8 mouse cellular contexts compared by ENCODE assay signal in the genomic region with DNA sequence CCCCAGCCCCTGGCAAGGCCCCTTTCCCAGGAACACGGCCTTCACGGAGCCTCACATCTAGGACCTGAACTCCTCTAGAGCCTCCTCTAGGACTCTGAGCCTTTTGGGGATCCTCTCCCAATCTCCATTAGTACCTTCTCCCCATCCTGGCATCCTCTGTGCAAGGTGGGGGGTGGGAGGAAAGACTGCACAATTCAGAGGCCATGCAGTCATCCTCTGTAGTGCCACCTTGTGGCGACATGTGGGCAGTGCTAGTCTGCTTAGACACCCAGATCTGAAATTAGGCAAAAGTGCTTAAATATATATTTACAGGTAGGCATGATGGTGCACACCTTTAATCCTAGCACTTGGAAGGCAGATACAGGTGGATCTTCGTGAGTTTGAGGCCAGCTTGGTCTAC. TPM values are rescaled to one million over a fixed set of nuclear protein-coding genes. Genes with fewer than 3 reads are reported as not detected.
DNase-seq lines count a peak whose midpoint lies in the region; ATAC-seq and TF ChIP-seq lines count a peak whose summit lies in the region.

No protein-coding gene starts in this region.

- H3K9me3 ChIP-seq in kidney, embryonic 15.5 days (replicated peaks) = no peaks in the 10 kb centered on the region
- H3K9me3 ChIP-seq in G1E (replicated peaks) = no peaks in the 10 kb centered on the region
- no peaks in the 10 kb centered on the region for H3K9me3 ChIP-seq in midbrain, postnatal 0 days (ENCODE audit: low read length)

- WGBS in kidney, embryonic 15.5 days = 48% methylated on average over 4 of the region's 4 CpGs
- WGBS in midbrain, postnatal 0 days = 49% methylated on average over 4 of the region's 4 CpGs

- intact Hi-C loops in left cerebral cortex, adult 2 months (cut with DNase I) = no loop called here

- ATAC-seq in kidney, embryonic 15.5 days (replicated peaks; ENCODE audit: low FRiP score) = no peak
- ATAC-seq in G1E (ENCODE audit: extremely low read depth, insufficient number of reproducible peaks, low FRiP score, poor library complexity, severe bottlenecking) = peak; percentile 28; the same call in 1 of the 2 replicates
- ATAC-seq in midbrain, postnatal 0 days (ENCODE audit: low FRiP score) = 0 out of 2 replicates have a peak, but pooled peaks have one; percentile 39

- no peaks in the 10 kb centered on the region for H3K36me3 ChIP-seq in kidney, embryonic 15.5 days
- no peaks in the 10 kb centered on the region for H3K36me3 ChIP-seq in G1E (replicated peaks)
- H3K36me3 ChIP-seq in midbrain, postnatal 0 days (ENCODE audit: insufficient read depth, low read length) = no peaks in the 10 kb centered on the region

- TF ChIP-seq POLR2A in brain, embryonic 14.5 days (IDR thresholded peaks at IDR 0.05; ENCODE audit: borderline replicate concordance, extremely low read depth, insufficient read depth, insufficient read length, poor library complexity, severe bottlenecking) = no peak

- H3K4me3 ChIP-seq in kidney, embryonic 15.5 days (replicated peaks) = no peak overlapping the region
- no peak overlapping the region for H3K4me3 ChIP-seq in G1E (ENCODE audit: low read depth, low read length)
- H3K4me3 ChIP-seq in left cerebral cortex, adult 2 months = no peak overlapping the region
- no peak overlapping the region for H3K4me3 ChIP-seq in midbrain, postnatal 0 days (ENCODE audit: low read depth, low read length)

- DNase-seq in kidney, adult 18-20 months = peak; percentile 51
- peak; percentile 28 for DNase-seq in G1E (ENCODE audit: low spot score)
- DNase-seq in brain, embryonic 14.5 days (ENCODE audit: low read depth) = peak; percentile 70
- DNase-seq in forelimb bud, embryonic 11.5 days (ENCODE audit: low read depth, low spot score) = peak; percentile 40
- DNase-seq in left cerebral cortex, adult 2 months (ENCODE audit: extremely low spot score in 1 of 2, low spot score in 2 of 2) = peak; percentile 50 to 51
- peak; percentile 61 for DNase-seq in midbrain, postnatal 0 days (ENCODE audit: low spot score)
- DNase-seq in ovary, postnatal 14 days (ENCODE audit: low spot score) = no peak

- H3K9ac ChIP-seq in kidney, embryonic 15.5 days = no peak overlapping the region
- H3K9ac ChIP-seq in midbrain, postnatal 0 days (replicated peaks; ENCODE audit: low read length, poor library complexity, severe bottlenecking) = no peak overlapping the region

- TF ChIP-seq CTCF in G1E (IDR thresholded peaks at IDR 0.05; ENCODE audit: low read depth, low read length) = peak; percentile 89
- TF ChIP-seq CTCF in brain, embryonic 14.5 days (IDR thresholded peaks at IDR 0.05; ENCODE audit: borderline replicate concordance, extremely low read depth, insufficient read depth, insufficient read length) = peak; percentile 90
- TF ChIP-seq CTCF in left cerebral cortex, adult 2 months (IDR thresholded peaks at IDR 0.05) = peak; percentile 89
- peak; percentile 93 for TF ChIP-seq CTCF in midbrain, postnatal 0 days (IDR thresholded peaks at IDR 0.05)

- H3K27ac ChIP-seq in kidney, embryonic 15.5 days = no peak overlapping the region
- H3K27ac ChIP-seq in left cerebral cortex, adult 2 months = no peak overlapping the region
- no peak overlapping the region for H3K27ac ChIP-seq in midbrain, postnatal 0 days (ENCODE audit: low read depth, low read length)

- H3K4me2 ChIP-seq in kidney, embryonic 15.5 days = no peak overlapping the region
- no peak overlapping the region for H3K4me2 ChIP-seq in midbrain, postnatal 0 days (ENCODE audit: low read depth, low read length, poor library complexity, severe bottlenecking)

- peaks cover 44% of the 10 kb centered on the region for H3K27me3 ChIP-seq in kidney, embryonic 15.5 days
- peaks cover 13% of the 10 kb centered on the region for H3K27me3 ChIP-seq in G1E (ENCODE audit: insufficient read depth, low read length)
- H3K27me3 ChIP-seq in midbrain, postnatal 0 days (ENCODE audit: insufficient read depth, low read length) = no peaks in the 10 kb centered on the region

- H3K4me1 ChIP-seq in kidney, embryonic 15.5 days = no peaks in the 10 kb centered on the region
- no peaks in the 10 kb centered on the region for H3K4me1 ChIP-seq in G1E (ENCODE audit: insufficient read depth, low read depth, low read length)
- peaks cover 4% of the 10 kb centered on the region for H3K4me1 ChIP-seq in midbrain, postnatal 0 days (ENCODE audit: insufficient read depth, low read length)

RNA-seq across cellular contexts. Expression of gene Bhlhe23, which starts 15.0 kb away (rescaled TPM):
- polyA plus RNA-seq in kidney, embryonic 15.5 days (2015; fragmentation: Nextera tagmentation; extraction: Ambion mirVana) = not detected in 2 replicates
- not detected in 2 replicates for total RNA-seq in G1E (2014; fragmentation: Nextera tagmentation)
- total RNA-seq in G1E (2017) = 0.11 TPM in 1 of 2 replicates, not detected in the other
- polyA plus RNA-seq in G1E (2012) = not detected in 2 replicates
- 8.5 and 10.6 TPM in 2 replicates for polyA plus RNA-seq in brain, embryonic 14.5 days (2012; rRNA removed)
- not detected for total RNA-seq in left cerebral cortex, adult 2 months (2021)
- total RNA-seq in midbrain, postnatal 0 days (2014; rRNA removed) = 7.6 and 7.9 TPM in 2 replicates
- polyA plus RNA-seq in midbrain, postnatal 0 days (2015; fragmentation: Nextera tagmentation; extraction: Ambion mirVana) = 5.9 and 6.0 TPM in 2 replicates
